Mouse (Mus musculus) stomach, postnatal 0 days (tissue): ENCODE data around the gene Mgll.

Experiments
- CTCF ChIP-seq: IDR thresholded peaks from 2 replicates; pipeline ENCODE4 v1.5.1; 2016; ENCODE audit warnings: antibody characterized with exemption, low read depth, mild to moderate bottlenecking, moderate library complexity
- EP300 ChIP-seq: optimal IDR thresholded peaks from 2 replicates; pipeline ENCODE3; 2016; ENCODE audit warnings: antibody characterized with exemption

DNA sequence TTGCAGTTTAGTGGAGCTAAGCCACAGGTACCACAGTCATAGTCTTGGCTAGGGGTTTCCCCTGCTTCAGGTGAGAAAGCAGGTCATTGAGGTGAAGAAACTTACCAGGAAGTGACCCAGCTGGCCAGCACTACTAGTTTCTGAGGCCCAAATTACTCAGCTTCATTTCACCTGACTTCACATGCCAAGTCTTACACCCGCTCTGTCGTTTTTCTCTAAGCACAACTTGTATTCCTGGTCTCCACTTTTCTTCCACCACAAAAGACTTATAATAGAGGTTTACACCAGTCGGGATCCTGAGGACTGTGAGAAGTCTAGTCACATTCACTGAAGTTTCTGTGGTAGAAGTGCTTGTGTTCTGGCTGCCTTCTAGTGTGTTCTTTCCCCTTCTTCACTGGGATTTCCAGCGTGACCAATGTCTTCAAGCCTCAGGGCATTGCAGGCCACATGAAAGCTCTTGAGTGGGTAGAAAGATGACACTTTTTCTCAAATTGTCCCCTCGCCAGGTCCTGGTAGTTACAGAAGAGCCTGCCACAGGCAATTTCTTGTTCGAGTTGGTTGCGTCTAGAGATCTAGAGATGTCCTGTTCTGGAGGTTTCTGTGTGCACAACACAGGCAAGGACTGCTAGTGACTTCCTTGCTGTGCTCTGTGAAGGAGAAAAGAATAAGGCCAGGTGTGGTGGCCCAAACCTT, 6.0 kb upstream of the Mgll start:
- TF ChIP-seq CTCF (no peak), EP300 (no peak)
